Mouse (Mus musculus) left cerebral cortex, adult 18-20 months (tissue): Measurements from ENCODE around the gene Prune2. TPM values are rescaled to one million over a fixed set of nuclear protein-coding genes. Genes with fewer than 3 reads are reported as not detected.

Experiments
- DNase-seq, 2 experiments: peaks; one replicate each; pipeline ENCODE4 v3.0.0; 2021 to 2022; ENCODE audit warnings: low spot score in 2 of 2, mixed read lengths in 1 of 2
- total RNA-seq, 2 experiments: library from RNA; stranded (reverse); gene quantifications; 2 replicates each; pipeline ENCODE4 v1.2.3; 2021

Gene Prune2
- total RNA-seq, 2 experiments from 2014 or later, result 87.4 to 90.7 TPM

- no peak for DNase-seq
These were observed 38.3 kb downstream of the Prune2 start for GRCm38 (mm10) chr19:16994260-16994659.

- DNase-seq, result no peak
These were observed 42.0 kb downstream of the Prune2 start for GRCm38 (mm10) chr19:16997915-16998314.

- DNase-seq, result no peak
These were observed 50.4 kb downstream of the Prune2 start for GRCm38 (mm10) chr19:17006220-17006907.

- peak; percentile 19 to 22 for DNase-seq
These were observed 55.5 kb downstream of the Prune2 start for GRCm38 (mm10) chr19:17011261-17011995.

DNA sequence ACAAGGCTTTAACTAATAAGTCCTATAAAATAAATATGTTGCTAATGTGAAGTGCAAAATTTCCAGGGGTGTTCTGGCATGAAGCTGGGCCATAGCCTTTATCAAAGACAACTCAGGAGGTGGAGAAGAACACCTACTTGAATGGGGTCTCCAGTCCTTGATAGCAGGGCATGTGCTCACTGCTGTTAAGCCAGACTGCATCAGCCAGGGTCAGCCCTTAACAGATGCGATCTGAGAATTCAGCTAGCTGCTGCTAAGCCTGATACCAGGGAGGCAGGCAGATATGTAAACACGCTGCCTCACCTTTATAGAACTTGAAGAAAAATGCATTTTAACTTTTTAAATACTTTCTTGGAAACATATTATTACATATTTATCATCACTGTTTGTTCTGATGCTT is 57.2 kb downstream of the Prune2 start:
- no peak for DNase-seq

- DNase-seq, result no peak
These were observed 58.6 kb downstream of the Prune2 start for GRCm38 (mm10) chr19:17014337-17015124.

DNA sequence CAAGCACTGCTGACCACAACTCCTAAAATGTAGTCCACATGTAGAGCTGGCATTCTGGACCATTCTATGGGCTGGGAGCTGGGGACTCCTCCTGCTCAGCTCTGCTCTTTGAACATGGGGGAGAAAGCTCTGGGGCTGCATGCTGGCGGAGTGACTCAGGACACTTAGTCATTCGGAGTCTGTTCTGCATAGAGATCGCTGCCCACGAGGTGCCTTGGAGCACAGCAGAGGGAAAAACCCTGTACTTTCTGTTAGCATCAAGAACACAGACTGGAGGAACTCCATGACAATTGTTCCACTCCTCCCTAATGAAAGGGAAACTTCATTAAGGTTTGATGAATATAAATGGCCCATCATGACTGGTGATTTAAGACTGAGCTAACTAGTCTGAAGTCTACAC is 68.8 kb downstream of the Prune2 start:
- DNase-seq, result peak in 1 of 2 experiments; percentile 4

- peak; percentile 50 to 61 for DNase-seq
These were observed 74.4 kb downstream of the Prune2 start for GRCm38 (mm10) chr19:17030276-17030675.

- no peak for DNase-seq
These were observed 76.4 kb downstream of the Prune2 start for GRCm38 (mm10) chr19:17032314-17032713.

- no peak for DNase-seq
These were observed 91.0 kb downstream of the Prune2 start for GRCm38 (mm10) chr19:17046961-17047360.

- no peak for DNase-seq
These were observed 100.0 kb downstream of the Prune2 start for GRCm38 (mm10) chr19:17055892-17056291.

DNA sequence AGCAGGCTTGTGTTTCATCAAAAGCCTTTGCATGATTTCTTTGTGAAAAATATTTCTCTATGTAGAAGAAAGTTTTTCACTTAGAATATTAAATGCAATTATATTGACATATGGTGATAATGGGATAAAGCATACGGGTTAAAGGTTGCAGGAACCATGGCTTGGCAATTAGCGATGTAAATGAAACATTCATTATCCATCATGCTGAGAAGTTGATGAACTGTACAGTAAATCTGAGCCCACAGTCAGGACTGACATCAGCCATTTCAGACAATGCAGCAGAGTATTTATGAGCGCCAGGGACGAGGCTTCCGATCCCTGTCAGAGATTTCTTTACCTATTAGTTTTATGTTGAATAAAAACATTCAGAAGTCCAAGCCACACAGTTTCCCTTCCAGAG is 104.2 kb downstream of the Prune2 start:
- no peak for DNase-seq

DNA sequence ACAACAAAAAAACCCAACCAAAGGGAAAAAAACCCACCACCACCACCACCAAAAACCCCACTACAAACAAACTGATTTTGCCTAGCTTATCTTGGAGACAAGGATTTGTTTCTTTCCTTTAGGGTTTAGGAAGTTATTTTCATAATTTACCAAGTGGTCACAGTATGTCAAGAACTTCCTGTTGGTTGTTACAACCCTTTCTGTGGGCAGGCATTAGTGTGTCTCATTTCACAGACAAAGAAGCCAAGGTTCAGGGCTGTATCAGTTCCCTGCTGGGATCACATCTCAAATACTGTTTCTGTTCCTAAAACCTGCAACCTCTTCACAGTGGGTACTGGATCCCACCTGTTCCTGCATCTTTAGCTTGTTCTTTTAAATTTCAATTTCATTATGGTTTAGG is 108.5 kb downstream of the Prune2 start:
- DNase-seq, result no peak

- DNase-seq, result no peak
These were observed 113.1 kb downstream of the Prune2 start for GRCm38 (mm10) chr19:17069067-17069466.

- no peak for DNase-seq
These were observed 115.3 kb downstream of the Prune2 start for GRCm38 (mm10) chr19:17071205-17071604.

DNA sequence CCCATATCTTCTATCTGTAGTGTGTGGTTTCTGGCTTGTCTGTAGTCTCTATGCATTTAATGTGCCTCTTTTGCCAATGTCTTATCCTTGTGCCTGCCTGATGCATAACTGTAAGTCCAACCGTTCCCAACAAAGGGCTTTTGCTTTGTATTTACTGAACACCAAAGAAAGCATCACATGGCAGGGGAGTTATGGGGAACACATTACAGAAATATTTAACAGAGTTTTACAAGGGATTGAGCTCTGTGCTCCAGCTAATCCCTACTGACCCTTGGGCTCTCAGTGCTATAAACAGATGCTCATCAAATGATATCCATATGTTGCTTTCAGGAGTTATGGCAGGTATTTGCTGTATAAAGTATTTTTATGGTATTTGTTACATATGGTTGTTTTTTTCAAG is 116.3 kb downstream of the Prune2 start:
- DNase-seq, result no peak

DNA sequence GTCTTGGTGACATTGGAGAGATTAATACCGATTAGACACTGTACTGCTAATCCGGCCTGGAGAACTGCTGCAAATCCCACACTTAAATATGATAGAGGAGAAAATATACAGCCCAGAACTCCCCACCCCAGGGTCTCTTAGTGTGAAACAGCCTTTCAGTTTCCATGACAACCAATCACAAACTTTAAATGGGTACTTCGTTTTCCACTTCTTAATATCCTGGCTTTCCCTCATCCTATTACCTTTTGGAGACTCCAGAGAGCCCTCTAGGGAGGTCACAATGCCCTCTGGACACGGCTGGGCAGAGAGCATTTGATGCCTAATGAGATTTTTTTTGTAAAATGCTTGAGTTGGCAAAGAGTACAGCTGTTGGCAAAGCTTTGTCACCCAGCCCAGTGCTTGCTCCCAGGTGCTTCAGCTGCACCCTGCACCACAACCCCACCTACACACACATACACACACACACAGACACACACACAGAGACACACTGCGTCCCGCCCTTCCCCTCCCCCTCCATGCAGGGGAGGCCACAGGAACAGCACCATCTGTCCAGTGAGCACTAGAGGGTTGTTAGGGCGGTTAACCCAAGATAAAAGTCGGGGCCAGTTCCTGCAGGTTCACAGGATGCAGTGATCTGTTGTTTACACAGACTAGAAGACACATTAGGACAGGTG is 122.9 kb downstream of the Prune2 start:
- no peak for DNase-seq

DNA sequence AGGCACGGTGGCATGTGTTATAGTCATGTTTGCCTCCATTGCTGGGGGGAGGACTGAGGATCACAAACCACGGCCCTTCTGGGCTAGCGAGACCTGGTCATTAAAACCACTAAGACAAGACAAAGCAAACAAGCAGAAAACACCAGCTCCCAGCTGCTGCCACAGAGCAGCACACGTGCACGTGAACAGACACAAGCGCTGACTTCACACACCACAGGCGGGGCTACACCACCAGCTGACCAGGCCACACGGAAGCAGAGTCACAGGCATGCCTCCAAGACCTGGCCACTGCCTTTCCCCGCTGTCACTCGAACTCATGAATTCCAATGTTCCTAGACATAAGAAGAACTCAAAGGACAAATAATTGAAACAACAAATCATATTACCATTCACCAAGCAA is 125.5 kb downstream of the Prune2 start:
- DNase-seq, result no peak

GRCm38 (mm10) chr19:17094067-17094466 is 138.1 kb downstream of the Prune2 start:
- DNase-seq, result no peak

- no peak for DNase-seq
These were observed 140.4 kb downstream of the Prune2 start for GRCm38 (mm10) chr19:17096338-17096737.

DNA sequence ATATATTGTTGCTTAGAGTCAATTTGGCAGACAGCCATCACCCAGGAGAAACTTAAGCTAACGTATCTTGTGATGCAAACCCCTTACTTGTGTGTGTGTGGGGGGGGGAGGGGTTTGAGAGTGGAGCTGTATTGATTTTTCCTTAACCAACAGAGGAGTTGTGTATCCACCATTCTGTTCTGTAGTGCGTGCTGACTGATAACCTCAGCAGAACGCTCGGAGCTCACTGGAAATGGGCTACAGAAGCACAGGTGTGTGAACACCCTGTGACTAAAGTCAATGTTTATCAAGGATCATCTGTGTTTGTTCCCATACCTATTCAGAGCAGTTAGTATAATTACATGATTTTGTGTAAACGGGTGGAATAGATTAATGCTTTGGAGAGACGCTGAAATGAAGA is 141.3 kb downstream of the Prune2 start:
- no peak for DNase-seq
